Mouse (Mus musculus): ENCODE results near the gene Rfx7.
"Not testable (repeated sequence)": the region's sequence is repeated elsewhere in the genome, so short reads cannot be mapped to it uniquely, and the experiment has no call there.

Rfx7 gene

GRCm38 (mm10) chr9:72639843-72640621, 108.0 kb downstream of the Rfx7 start:
- DNase-seq (ENCODE audit: low read depth, low spot score), result peak; percentile 65

- no peak for DNase-seq (ENCODE audit: low read depth, low spot score)
These were observed 108.6 kb downstream of the Rfx7 start for GRCm38 (mm10) chr9:72640642-72641041.

DNA sequence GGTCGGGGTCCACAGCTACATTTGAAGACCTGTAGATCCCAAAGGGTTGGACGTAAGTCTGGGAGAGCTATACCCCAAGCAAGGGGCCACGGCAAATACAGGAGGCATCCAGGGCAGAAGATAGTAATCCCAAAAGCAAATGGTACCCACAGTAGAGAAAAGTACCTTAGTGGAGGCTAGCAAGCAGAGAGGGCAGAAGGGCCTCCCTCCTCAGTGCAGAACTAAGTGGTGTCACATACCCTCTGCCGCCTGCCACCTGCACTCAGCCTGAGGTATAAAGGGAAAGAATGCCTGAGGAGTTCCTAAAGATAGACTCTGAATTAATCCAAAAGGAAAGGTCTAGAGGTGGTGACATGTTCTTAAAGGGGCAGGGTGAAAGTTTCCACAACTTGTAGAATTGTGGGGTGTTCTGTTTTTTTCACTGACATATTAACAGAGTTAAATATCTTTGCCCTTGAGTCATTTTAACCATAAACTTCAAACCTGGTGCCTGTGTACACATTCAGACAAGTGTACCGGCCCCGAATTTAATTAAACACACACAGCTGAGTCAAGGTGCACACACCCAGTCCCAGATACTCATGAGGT, 109.1 kb downstream of the Rfx7 start:
- DNase-seq (ENCODE audit: low read depth, low spot score), result no peak

- DNase-seq (ENCODE audit: low read depth, low spot score), result not testable (repeated sequence)
These were observed 110.9 kb downstream of the Rfx7 start for GRCm38 (mm10) chr9:72642756-72643447.

DNA sequence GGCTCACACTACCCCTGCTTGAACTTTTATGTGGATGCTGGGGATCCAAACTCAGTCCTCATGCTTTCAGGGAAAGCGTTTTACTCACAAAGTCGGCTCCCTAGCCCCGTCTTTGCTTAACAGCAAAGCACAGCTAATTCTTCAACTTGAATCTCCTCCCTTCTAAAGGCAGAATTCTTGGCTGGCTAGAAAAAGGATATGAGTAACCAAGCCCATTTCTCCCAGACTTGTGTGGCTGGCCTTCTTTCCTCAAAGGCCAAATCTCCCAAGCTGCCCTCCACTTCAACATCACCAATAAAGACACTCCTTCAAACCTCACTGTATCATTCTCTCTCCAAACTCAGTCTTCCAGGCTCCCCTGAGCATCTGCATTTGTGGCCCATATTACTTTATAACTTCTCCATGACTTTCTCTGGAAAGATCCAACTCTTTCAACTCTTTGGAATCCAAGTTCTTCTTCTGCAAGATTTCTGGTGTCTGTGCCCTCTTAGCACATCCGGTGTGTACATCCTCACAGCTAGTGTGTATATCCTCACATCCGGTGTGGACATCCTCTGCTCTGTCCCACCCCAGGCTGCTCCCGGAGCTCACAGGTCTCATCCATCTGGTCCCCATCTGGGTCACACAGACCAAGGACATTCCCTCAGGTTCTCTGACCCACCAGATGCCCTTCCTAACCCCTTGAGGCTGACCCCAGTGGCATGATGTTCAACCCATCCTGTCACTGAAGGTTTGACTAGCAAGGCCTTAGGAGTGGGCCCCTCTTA, 111.8 kb downstream of the Rfx7 start:
- no peak for DNase-seq (ENCODE audit: low read depth, low spot score)

DNA sequence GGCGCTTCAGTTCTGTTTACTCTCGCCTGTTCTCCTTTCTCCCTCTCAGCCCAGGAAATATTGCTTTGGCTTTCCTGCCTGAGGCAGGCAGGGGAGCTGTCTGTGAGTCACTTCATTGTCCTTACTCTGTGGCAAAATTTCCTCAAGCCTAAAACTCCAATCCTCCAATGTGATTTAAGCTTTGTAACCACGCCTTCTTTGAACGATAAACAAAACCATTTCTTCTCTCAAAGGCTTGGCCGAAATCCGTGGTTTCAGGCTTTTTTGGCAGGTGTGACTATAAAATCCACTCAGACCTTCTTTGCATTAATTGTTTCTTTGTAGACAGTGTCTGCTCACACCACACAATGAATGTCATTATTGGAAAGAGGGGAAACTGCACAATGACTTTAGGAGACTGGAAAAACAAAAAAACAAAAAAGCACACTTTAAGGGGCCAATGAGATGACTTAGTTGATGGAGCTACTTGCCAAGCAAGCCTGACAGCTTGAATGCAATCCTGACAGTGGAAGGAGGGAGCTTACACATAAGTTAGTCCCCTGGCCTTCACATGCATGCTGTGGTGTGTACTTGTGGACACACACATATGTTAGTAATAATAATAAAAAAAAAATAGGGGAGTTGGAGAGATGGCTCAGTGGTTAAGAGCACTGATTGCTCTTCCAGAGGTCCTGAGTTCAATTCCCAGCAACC, 112.5 kb downstream of the Rfx7 start:
- no peak for DNase-seq (ENCODE audit: low read depth, low spot score)

- DNase-seq (ENCODE audit: low read depth, low spot score), result no peak
These were observed 117.7 kb downstream of the Rfx7 start for GRCm38 (mm10) chr9:72649781-72650180.

- DNase-seq (ENCODE audit: low read depth, low spot score), result no peak
These were observed 120.9 kb downstream of the Rfx7 start for GRCm38 (mm10) chr9:72652961-72653360.

DNA sequence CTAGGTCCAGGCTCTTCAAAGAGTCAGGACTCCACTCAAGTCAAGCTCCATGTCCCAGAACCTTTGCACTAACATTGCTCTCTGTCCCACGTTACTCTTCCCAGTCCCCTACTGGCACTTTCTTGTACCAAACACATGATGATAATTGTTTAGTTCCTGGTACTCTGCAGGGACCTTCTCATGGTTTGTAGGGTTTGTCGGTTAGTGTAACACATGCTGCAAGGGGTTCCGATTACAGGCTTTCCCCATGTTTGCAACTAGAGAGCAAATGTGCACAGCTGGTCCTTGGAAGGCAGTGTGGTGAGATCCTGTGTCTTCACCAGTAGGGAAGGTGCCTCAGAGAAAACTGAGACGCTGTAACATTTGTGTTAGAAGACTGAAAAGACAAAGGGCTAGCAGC, 121.5 kb downstream of the Rfx7 start:
- DNase-seq (ENCODE audit: low read depth, low spot score), result no peak

DNA sequence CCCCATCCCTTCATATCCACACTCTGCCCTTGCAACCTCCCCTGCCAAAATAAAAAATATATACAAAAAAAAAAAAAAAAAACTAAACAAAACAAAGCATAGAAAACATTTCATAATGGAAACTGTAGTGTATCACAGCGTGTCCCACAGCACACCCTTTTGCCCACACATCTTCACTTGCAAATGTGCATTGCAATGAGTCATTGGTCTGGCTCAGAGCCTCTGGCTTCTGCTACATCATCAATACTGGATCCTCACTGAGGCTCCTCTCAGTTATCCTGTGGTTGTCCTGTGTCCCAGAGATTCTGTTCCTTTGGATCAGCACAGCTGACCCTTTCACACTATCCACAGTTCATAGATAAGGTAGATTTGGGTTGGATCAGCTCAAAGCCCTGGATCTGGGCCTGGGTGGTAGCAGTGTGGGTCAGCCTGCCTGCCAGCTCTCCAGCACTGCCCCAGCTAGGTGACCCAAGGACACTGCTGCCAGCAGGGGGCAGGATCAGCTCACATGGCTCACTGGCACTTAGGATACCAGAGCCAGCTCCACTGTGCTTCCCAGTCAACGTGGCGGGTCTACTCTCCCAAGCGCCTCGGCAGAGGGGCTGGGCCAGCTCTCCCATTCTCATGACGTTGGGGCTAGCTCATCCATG, 122.7 kb downstream of the Rfx7 start:
- DNase-seq (ENCODE audit: low read depth, low spot score), result no peak

DNA sequence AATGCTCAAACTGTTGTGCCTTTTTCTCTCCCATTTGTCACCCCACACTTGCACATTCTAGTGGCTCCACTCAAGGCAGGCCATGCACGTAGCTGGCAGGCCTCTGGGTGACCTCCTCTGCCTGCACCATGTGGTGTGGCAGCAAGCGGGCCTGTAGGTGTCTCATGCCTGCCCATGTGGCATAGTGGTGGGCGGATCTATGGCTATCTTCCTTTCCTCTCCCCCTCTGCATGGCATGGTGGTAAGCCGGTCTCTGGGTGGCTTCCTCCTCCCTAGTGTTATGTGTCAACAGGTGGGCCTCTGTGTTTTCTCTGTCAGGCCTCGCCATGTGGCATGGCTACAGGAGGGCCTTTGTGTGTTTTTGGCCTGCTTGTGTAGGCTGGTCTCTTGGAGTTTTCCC, 123.6 kb downstream of the Rfx7 start:
- DNase-seq (ENCODE audit: low read depth, low spot score), result no peak

GRCm38 (mm10) chr9:72656491-72656890, 124.5 kb downstream of the Rfx7 start:
- no peak for DNase-seq (ENCODE audit: low read depth, low spot score)

DNA sequence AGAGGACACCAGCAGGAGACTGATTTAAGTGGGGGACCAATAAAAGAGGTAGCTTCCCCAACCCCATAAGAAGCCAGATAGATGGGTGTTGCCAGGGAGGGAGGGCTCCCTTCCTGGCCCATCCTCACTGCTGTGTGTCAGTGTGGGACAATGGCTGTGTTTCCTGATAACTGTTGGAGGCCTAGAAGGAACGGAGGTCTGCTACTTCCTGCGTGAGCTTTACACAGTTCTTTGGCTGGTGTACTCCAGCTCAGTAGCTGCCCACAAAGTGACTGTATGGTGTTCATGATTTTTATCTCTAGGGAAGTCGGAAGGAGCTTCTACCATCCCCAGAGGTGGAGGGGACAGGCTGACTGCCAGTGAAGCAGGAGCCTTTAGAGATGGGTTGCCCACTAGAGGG, 124.9 kb downstream of the Rfx7 start:
- no peak for DNase-seq (ENCODE audit: low read depth, low spot score)

DNA sequence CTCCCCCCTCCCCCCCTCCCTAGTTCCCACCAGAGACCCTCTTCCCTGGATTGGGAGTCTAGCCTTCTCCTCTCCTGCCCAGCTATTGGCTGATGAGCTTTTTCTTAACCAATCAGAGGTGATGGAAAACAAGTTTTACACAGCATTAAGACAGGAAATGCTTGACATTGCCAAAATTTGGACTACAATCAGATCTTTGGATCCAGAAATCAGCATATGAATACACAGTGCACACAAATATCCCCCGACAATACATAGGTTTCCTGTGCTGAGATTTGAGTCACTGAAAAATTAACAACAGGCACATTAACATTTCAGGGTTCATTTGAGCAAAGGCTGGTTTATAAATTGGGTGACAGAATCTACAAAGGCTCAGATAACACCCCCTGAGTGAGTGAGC, 125.7 kb downstream of the Rfx7 start:
- no peak for DNase-seq (ENCODE audit: low read depth, low spot score)

DNA sequence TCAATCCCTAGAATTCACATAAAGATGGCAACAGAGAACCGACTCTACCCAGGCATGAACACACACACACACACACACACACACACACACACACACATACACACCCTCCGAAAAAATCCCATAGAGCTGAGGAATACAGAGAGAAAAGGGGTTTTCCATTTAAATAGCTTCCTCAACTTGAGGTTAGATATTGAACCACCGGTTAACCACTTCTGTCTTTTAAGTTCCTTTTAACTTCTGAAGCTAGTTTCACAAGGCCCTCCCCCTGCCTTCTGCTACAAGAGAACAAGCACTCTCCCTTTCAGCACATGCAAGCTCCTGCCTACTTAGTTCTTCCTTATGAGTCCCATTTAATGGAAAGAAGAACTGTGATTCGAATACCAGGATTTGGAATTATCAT, 128.1 kb downstream of the Rfx7 start:
- DNase-seq (ENCODE audit: low read depth, low spot score), result no peak

DNA sequence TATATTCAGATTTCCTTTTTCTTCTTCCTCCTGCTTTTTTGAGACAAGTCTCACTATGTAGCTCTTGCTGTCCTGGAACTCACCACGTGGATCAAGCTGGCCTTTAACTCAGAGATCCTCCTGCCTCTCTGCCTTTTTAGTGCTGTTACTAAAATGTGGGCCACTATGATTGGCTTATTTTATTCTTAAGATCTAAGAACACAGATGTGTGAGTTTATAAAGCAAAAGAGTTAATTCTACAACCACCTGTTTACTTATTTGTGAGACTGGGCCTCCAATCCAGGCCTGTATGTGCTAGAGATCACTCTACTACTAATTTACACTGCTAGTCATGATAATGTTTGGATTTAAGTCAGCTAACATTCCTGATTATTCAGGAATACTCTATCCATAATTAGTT, 128.9 kb downstream of the Rfx7 start:
- no peak for DNase-seq (ENCODE audit: low read depth, low spot score)

GRCm38 (mm10) chr9:72661561-72661894, 129.5 kb downstream of the Rfx7 start:
- DNase-seq (ENCODE audit: low read depth, low spot score), result no peak

DNA sequence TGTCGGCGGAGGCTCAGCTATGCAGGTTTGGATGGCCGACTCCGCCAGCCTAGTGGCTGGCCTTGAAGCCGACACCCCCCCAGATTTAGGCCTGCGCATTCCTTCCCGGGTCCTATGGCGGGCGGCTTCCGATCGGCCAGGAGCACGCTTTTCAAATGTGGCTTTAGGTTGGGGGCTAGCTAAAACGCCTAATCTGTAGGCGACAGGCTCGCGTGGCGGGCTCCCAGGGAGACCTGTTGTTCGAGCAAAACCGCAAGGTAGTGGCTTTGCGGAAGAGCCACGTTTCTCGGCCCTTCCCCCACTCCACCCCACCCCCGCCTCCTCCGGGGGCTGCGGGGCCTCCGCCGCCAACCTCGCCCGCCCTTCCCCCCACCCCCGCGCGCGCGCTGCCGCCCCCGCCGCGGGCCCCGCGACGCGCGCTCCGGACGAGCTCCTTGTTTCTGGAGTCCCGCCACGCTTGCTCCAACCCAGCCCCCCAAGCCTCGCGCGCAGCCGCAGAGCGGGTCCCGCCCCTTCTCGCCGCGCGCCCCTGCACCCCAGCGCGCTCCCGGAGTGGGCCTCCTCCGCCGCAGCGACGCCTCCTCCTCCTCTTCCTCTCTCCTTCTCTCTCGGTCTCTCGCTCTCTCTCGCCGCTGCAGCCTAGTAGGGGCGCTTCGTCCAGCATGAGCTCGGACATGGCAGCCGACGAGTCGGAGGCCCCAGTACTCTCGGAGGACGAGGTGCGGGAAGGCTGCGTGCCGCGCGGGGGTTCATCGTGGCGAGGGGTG, 130.0 kb downstream of the Rfx7 start, which contains the start of gene Nedd4:
Gene Nedd4, plus strand, starts transcription at position 452 of the 767 bp plus-strand sequence.
- DNase-seq (ENCODE audit: low read depth, low spot score), result peak; percentile 75

DNA sequence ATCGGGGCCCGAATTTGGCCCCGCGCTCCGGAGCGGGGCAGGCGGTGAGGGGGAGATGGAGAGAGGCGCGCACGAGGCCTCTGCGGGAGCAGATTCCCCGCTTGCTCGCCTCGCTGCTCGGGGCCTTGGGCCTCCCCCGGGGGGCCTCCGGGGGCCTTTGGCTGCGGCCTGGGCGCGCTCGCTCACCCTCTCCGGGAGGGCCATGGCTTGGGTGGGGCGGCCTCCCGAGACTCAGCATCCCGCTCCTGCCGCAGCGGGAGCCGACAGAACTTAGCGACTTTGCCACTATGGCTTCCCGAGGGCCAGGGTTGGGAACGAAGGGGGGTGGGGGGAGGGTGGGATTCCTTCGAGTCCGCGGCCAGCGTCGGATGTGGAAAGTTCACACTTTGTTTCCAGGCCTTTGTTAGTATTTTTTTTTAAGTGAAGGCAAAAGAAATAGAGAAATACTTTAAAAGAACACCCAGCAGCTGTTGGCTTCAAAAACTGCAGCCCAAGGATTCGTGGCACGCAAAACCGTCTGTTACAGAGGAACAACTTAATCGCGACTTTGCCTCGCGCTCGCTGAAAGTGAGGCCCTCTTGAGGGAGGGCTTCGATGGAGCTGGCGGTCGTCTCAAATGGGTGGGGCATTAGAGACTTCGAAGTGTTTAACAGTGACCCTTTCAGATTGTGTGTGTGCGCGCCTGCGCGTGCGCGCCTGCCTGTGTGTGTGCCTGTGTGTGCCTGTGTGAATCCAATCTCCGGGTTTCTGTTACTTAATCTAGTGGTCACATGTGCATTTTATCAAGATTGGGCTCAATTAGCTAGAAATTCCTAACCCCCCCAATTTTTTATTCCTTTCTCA, 130.9 kb downstream of the Rfx7 start:
- no peak for DNase-seq (ENCODE audit: low read depth, low spot score)
